Mouse (Mus musculus) erythroblast, adult 5-6 weeks (primary cell): Measurements from ENCODE around the gene Apobec1. TPM values are rescaled to one million over a fixed set of nuclear protein-coding genes. Genes with fewer than 3 reads are reported as not detected.
"Not testable (repeated sequence)": the region's sequence is repeated elsewhere in the genome, so short reads cannot be mapped to it uniquely, and the experiment has no call there.

Experiments used
- ATAC-seq: replicated peaks from 2 replicates; pipeline ENCODE4 v1.8.0; 2016; ENCODE audit warnings: moderate number of reproducible peaks, mild to moderate bottlenecking, moderate TSS enrichment, inconsistent platforms; ENCODE audit not compliant: poor library complexity, low FRiP score, severe bottlenecking
- total RNA-seq, 2 experiments: library from RNA; stranded (forward) in 1 of 2; stranded (reverse) in 1 of 2; fragments of 150-400 nt in 1 of 2; fragments of 200-764, 138-1000 nt in 1 of 2; gene quantifications; 2 replicates each; pipeline versions ENCODE4 v1.2.3 to v1.2.4; 2015 to 2017; ENCODE audit warnings: low replicate concordance in 2 of 2

Gene Apobec1
- total RNA-seq, 2 experiments from 2014 or later = 16.5 to 23.2 TPM

DNA sequence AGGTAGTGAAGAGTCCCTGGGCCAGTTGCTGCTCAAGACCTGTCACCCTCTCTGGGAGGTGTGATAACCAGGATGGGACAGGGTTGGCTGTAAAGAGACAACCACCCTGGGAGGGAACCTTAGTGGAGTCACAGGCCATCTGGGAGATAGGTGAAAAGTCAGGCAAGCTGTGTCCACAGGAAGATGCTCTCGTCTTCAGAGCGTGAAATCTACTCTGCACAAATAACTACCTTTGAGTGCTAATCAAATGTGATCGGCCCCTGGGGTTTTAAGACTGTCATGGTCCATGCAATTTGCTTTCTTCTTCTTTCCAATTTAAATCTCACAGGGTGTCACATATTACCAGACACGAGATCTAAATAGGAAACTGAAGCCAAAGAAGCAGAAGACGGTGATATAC is 33.1 kb downstream of the Apobec1 start:
- ATAC-seq = no peak

DNA sequence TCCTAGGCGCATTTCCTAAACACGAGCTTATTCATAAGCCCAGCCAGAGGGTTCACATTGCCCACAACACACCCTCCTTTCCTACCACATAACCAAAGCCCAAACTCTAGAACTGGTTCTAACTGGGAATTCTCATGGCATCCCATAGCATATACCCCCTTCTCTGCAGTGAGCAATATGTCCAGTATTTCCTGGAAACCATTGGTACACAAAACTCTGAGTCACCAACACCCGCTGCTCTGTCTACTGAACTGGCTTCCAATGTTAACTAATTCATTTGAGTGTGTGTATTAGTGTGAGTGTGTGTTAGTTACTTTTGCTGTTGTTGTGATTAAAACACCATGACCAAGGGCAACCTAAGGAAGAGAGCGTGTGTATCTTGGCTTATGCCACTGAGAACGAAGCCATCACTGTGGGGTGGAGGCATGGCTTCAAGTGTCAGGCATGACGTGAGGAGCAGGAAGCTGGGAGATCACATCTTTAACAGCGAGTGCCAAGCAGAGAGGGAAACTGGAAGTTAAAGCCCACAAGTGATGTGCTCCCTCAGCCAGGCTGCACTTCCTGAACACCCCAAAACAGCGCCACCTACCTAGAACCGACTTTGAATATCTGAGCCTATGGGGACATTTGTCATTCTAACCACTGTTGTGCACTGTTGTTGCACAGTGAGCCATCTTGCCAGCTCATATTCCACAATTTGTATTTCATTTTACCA is 37.0 kb downstream of the Apobec1 start:
- ATAC-seq = no peak

DNA sequence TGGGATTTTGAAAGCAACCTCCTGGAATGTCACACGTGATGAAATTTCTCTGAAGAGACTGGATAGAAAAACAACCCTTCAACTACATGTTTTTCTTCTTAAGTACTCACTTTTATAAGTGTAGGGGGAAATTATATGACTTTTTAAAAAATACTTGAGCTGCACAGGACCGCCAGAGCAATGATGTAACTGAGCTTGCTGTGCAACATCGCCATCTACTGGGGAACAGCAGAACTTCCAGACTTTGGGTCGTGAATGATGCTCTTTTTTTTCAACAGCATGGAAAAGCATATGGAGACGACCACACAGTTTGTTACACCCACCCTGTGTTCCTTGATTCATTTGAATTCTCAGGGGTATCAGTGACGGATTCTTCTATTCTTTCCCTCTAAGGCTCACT is 39.8 kb downstream of the Apobec1 start:
- peak; percentile 61; the same call in 1 of the 2 replicates for ATAC-seq

DNA sequence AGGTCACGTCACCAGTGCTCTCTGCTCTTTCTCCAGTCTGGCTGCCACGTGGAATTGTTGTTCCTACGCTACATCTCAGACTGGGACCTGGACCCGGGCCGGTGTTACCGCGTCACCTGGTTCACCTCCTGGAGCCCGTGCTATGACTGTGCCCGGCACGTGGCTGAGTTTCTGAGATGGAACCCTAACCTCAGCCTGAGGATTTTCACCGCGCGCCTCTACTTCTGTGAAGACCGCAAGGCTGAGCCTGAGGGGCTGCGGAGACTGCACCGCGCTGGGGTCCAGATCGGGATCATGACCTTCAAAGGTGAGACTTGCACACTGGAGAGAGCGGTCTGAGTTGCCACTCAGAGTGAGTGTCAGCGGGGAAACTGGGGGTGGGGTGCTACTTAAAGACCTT is 41.2 kb downstream of the Apobec1 start:
- ATAC-seq = no peak

DNA sequence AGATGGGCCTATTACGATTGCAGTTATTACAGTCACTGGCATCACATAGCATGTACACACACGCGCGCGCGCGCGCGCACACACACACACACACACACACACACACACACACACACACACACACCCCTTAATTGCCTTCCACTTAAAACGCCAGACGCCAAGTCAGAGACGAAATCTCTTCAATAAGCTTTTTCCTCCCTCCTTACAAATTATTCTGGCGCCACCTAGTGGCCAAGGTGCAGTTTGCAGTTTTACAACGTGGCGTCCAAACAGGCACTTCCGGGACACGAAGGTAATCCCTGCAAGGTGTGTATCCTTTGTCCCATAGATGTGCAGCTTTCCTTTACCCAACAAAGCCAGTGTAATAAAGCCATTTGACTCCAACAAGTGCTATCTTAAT is 41.8 kb downstream of the Apobec1 start:
- ATAC-seq = peak; percentile 78

DNA sequence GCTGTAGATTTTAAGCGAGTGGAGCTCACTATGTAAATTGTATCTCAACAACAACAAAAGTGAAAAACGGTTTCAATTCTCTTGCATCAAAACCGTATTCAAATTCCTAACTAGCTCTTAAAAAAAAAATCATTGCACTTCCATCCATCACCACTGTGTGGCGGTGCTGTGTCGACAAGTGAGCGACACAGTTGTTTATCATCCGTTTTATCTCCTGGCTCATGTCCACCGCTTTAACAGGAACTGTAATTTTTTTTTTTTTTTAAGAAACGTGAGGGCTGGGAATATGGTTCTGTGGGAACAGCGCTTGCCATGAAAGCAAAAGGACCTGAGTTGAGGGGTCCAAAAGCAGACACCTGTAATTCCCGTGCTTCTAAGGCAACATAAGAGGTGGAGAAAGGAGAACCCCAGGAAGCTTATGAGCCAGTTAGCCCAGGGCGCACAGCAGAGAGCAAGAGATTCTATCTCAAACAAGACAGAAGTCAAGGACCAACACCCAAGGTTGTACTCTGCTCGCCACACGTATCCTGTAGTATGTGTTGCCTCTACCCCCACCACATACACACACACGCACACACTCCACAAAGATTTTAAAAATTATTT is 45.2 kb downstream of the Apobec1 start:
- peak; percentile 81 for ATAC-seq

DNA sequence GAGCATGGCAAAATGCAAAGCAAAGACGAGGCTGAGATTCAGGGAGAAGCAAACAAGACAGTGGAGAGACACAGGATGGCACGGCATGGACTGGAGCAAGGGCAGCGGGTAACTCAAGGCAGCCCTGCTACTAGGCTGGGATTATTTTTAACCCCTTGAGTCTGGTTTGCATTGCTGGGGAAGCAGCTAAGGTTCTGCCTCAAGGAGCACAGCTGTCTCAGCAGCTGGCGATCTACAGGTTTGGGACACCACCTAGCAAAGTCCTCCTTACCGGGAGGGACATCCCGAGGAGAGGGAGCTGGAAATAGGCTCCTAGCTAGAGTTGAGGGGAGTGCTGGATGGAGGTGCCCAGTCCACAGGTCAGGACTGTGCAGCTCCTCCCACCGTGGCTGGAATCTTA is 47.0 kb downstream of the Apobec1 start:
- ATAC-seq = no peak

DNA sequence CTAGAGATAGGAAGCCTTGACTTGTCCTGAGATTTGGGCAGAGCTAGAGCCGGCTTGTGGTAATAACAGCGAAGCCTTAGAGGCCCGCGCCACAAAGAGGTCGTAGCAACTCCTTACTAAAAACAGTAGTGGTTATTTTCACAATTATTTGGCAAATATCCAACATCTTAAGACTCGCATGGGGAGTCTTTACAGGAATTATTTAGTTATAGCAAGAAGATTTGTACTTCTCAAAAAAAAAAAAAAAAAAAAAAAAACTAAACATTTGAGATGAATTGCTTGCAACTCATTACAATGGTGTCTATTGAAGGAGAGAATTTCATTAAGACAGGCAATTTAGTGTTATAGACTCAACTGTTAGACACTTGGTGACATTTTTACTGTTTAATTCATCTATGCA is 48.1 kb downstream of the Apobec1 start:
- ATAC-seq = no peak

DNA sequence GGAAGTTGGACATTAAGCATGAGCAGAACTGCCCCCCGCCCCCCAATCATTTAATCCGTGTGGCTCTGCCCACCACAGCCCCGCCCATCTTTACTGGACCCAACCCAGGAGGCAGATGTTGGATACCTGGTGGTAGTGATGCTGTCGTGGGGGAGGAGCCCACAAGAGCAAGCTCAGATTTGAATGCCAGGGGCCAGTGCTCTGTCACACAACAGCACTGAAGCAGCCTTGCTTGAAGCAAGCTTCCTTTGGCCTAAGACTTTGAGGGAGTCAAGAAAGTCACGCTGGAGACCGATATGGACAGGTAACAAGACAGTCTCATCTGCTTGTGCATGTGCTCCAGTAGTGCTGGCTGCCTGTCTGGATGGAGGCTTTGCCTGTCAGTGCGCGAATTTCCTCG is 48.6 kb downstream of the Apobec1 start, which contains the start of gene Aicda:
Gene Aicda, plus strand, starts transcription at position 196 of the 400 bp plus-strand sequence.
- ATAC-seq = no peak

DNA sequence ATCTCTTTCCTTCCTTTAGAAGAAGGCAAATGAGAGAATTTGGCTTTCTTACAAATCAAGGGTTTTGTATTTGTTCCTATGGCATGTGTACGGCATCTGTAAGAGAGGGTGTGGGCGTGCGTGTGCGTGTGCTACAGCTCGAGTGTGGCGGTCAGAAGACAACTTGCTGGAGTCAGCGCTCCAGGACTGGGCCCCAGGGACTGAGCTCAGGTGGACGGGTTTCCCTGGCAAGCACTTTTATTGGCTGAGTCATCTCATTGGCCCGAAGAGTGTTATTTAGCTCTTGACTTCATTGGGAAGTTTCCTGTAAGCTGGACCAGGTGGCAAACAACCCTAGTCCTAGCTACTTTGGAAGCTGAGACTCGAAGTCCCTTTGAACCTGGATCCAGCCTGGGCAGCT is 56.3 kb downstream of the Apobec1 start:
- ATAC-seq = no peak

DNA sequence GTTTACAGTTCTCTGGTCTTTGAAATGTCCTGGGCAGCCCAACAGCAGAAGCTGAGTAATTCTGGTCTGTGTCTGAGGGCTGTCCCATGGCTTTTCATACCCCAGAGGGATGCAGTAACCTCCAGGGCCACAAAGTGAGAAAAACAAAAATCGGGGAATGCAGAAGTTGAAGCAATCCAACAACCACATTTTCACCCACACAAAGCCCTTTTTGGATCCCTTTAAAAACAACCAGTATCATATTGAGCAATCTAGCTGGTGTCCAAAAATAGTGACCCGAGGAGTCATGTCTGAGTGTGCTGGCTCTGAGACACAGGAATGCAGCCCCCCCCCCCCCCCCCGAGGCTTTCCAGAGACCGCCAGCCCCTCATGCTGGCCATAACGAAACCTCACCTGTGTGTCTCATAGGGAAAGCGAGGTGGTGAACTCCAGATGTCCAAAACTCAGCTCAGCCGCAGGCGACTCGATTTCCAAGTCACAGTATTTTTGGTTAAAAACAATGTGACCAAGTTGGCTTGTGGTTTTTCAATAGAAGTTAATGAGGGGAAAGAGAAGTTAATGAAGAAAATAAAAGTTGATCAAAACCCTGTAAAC is 56.9 kb downstream of the Apobec1 start:
- no peak for ATAC-seq

DNA sequence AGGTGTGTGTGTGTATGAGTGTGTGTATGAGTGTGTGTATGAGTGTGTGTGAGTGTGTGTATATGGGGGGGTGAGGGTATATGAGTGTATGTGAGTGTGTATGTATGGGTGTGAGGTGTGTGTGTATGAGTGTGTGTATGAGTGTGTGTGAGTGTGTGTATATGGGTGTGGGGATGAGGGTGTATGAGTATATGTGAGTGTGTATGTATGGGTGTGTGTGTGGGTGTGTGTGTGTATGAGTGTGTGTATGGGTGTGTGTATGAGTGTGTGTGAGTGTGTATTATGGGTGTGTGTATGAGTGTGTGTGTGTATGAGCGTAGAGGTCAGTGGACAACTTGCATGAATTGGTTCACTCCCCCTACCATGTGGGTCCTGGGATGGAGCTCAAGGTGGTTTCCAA is 57.6 kb downstream of the Apobec1 start:
- no peak for ATAC-seq

DNA sequence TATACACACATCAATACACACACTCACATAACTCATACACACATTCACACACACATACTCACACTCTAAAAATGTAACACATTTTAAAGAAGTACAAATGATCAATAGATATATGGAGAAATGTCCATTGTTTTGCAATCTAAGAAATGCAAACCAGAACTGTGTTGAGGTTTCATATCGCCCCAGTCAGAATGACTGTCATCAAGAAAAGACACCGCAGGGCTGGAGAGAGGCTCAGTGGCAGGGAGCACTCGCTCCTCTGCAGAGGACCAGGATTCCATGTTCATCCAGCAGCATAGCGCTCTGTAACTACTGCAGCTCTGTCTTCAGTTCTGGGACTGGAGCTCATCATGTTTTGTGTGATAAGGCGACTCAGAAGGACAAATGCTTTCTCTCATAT is 58.7 kb downstream of the Apobec1 start:
- ATAC-seq = no peak

DNA sequence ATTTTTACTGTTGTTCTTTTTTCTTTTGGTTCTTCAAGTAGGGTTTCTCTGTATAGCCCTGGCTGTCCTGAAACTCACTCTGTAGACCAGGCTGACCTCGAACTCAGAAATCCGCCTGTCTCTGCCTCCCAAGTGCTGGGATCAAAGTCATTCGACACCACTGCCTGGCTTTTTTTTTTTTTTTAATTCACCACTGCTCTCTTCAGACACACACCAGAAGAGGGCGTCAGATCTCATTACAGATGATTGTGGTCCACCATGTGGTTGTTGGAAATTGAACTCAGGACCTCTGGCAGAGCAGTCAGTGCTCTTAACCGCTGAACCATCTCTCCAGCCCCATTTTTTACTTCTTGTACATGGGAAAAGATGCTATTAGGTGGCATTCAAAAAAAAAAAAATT is 59.8 kb downstream of the Apobec1 start:
- not testable (repeated sequence) for ATAC-seq

DNA sequence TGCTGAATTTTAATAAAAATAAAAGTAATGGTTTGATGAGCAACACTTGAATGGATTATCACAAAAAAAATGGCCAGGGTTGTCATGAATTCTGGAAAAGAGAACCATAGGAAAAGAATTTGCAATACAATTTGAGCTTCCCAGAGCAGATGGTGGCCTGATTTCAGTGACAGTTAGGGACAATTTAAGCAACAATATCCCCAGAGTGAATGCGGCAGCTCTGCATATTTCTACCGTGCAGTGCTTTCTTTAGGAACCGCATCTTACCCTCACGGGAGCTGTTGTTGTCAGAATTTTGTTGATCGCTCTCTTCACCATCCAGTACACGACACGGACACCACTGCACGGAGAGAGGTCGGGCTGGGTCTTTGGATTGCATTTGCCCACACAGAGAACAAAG is 62.7 kb downstream of the Apobec1 start:
- ATAC-seq = no peak

DNA sequence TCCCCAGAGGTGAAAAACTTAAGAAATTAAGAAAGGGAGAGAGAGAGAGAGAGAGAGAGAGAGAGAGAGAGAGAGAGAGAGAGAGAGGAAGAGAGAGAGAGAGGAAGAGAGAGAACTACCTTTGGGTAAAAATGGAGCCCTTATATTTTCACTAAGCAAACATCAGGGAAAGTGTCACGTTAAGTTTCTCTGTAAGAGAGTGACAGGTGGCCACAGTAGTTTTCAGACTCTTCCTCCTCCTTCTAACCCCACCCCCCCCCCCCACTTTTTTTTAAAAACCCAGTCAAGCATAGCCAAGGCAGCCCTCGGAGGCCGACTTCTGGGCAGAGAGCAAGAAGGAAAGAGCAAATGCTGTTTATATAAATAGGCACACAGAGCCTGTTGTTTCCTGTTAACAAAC is 68.2 kb downstream of the Apobec1 start:
- no peak for ATAC-seq

DNA sequence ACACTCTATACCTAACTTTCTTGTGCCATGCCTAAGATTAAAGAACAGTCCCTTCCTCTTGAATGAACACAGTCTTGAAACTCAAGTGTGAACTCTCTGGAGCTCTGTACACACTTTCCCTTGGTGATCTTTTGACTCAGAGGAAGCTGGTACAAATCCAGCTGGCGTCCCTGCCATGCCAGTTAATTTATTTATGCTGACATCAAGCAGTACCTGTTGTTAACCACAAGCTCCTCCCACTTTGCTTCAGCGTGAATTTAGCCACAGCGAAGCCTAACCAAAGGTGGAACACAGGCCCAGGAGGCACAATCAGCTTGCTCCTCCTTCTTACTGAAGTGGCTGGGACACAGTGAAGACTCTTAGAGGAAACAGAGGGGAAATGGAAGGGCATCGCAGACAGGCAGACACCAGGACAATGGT is 69.4 kb downstream of the Apobec1 start:
- ATAC-seq = no peak

DNA sequence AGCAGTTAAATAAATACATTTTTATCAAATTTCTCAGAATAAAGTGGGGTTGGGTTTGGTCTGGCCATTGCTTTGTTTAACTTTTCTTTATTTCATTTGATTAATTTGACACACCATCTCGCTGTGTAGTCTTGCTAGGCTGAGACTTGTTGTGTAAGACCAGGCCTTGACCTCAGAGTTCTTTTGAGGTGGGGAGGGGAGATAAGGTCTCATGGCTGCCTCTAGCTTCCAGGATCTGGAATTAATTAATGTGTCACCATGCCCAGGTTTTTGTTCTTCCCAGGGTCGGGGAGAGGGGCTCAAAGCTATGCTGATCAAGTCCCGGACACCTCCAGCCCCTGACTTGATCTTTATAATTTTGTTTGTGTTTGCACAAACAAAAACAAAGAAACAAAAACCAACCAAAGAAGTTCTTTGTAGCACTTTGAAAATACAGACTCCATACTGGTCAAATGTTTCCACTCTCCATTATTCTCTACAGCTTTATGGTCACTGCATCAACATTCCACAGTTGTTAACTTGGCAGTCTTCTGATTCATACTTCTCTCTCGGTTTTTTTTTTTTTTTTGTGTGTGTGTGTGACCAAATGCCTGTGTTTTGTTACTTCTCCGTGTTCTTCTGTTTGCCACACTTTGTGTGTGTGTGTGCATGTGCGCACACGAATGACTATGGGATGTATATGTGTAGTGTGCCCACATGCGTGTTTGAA is 70.6 kb downstream of the Apobec1 start:
- no peak for ATAC-seq

DNA sequence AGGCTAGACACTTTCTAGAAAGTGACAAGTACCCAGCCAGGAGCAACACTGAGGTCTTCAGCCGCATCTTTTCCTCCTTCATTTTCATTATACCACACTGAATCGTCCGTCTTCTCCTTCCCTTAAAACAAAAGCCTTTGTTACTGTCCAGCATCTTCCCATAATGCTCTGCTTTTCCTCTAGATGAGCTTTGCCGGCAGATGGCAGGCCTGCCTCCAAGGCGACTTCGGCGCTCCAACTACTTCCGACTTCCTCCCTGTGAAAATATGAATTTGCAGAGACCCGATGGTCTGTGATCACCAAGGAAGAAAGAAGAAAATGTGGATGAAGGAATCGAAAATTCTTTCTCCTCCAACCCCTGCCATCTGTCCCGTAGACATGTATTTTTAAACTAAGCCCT is 74.1 kb downstream of the Apobec1 start:
- ATAC-seq = no peak
